Mouse (Mus musculus) kidney, adult 8-10 months (tissue): ENCODE measurements around the gene Atp1a2.

ENCODE experiments used
- DNase-seq, 2 experiments: peaks; one replicate each; pipeline ENCODE4 v3.0.0; 2022

The Atp1a2 gene

DNA sequence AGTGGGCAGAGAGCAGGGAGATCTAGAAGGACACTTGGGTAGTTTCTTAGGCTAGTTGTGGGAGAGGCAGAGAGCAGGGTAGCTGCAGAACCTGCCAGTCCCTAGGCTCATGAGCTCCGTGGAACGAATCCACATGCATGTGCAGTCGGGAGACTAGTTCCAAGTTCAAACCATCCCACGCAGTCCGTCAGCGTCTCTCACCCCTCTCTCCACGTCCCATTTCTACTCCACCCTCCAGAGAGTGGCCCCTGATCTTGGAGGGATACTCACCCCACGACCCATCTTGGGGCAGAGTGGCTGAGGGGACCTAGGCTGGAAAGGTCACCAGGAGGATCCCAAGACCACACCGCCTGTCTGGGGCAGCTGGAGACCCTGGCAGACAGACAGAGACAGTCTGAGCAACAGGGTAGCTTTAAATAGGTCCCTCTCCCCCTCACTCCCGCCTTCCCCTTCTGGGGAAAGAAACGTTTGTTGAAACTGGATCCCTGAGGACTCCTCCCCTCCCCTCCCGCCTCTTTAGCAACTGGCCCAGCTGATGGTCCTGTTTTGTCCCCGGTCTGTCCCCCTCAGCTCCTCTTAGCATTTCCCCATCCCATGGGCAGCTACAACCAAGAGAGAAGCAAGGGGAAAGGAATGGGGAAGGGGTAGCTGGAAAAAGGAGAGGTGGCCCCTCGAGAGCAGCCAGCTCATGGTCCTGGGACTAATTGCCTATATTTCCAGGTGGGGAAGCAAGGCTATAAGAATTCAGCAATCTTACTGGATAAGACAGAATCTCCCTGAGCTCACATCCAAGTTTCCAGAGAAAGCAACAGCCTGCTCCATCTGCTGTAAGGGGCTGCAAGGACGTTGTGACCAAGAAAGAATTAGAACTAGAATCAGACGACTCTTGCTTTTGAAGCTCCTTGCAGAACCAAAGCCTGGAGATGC, at the start of gene Atp1a2:
Gene Atp1a2 (minus strand): TSS at position 454 of the 927 bp plus-strand sequence.
- no peak for DNase-seq

GRCm38 (mm10) chr1:172347382-172347781, 49.5 kb upstream of the Atp1a2 start:
- DNase-seq = no peak

DNA sequence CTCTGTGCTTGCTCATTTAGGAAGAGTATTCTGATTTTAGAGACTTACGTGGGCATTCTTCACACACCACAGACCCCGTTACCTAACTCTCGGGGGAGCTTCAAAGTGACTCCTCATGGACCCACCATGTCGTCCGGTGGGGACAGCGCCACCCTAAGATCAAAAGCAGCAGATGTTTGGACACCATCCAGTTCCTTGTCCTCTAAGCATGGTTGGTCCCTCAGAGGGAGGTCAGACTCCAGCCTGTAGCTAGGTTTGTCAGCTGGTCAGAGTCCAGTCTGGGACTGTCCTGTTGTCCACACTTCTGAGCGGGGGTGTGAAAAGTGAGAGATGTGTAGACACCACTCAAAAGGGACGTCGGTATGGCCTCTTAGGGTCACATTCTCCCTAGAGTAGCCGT, 48.8 kb upstream of the Atp1a2 start:
- DNase-seq = peak in 1 of 2 experiments; percentile 37

DNA sequence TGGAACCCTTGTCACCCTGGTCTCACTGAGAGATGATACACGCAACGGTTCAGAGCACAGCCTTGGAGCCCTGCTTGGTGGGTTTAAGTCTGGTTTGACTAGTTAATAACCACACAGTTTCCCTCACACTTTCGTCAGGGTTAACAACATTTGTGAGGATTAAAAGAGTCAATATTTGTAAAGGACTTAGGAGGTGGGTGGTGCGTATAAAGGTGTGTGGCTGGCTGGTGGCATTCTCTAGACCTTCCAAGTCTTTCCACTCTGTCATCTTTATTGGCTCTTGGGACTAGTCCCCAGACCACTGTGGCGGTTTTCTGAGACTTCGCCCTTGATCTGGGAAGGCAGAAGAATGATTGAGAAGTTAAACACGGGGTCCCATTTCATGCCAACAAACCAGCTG, 47.0 kb upstream of the Atp1a2 start:
- no peak for DNase-seq

DNA sequence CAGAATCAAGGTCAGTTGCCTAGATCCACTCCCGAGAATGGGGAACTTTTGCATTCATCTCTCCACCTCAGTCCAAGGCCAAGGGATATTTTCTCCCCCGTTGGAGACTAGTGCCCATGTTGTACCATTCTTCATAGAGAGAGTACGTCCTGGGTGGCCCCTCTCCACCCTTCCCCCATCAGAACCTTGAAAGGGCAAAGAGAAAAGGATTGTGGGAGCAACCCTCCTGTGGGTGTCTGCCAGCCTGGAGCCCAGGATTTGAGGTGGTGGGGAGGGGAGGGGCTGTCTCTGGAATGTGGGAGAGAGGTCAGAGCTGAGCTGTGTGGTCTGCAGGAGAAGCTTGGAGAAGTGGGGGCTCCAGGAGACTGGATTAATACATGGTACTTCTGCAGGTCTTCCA, 46.0 kb upstream of the Atp1a2 start:
- DNase-seq = no peak

DNA sequence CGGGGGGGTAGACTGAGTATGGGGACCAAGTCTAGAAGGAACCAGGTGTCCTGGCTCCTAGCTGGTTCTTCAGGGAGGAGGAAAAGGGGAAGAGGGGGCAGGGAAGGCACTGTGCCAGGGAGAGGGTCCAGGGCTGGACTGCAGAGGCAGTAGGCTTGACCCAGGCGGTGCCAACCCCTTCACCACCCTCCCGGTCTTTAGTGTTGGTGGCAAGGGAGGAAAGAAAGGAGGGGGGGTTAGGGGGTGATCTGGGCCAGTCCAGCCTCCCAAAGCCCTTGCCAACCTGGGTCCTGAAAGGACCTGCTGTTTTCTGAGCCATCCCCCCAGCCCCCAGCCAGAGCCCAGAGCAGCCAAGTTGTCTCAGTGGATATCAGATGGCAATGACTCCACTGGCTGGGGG, 44.9 kb upstream of the Atp1a2 start:
- no peak for DNase-seq

DNA sequence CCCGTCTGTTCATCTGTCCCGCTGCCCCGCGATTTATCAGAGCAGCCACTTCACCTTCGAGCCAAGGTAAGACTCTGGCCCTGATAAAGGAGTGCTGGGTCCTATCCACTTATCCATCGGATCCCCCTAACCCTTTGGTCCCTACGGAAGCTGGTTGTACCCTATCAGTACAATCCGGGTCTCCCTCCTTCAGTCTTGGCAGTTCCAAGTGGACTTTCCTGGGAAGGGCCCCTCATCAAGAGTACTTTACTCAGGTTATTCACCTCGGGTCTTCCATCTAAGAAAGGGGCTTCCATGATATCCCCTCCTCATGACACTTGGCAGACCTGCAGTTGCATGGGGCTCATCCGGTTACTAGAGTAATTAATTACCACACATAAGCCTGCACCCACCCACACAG, 43.5 kb upstream of the Atp1a2 start:
- no peak for DNase-seq

- DNase-seq = peak; percentile 74
These were observed 43.0 kb upstream of the Atp1a2 start, which contains the start of gene Kcnj10 for GRCm38 (mm10) chr1:172340729-172341321. Gene Kcnj10 (plus strand): TSS chr1:172341210.

DNA sequence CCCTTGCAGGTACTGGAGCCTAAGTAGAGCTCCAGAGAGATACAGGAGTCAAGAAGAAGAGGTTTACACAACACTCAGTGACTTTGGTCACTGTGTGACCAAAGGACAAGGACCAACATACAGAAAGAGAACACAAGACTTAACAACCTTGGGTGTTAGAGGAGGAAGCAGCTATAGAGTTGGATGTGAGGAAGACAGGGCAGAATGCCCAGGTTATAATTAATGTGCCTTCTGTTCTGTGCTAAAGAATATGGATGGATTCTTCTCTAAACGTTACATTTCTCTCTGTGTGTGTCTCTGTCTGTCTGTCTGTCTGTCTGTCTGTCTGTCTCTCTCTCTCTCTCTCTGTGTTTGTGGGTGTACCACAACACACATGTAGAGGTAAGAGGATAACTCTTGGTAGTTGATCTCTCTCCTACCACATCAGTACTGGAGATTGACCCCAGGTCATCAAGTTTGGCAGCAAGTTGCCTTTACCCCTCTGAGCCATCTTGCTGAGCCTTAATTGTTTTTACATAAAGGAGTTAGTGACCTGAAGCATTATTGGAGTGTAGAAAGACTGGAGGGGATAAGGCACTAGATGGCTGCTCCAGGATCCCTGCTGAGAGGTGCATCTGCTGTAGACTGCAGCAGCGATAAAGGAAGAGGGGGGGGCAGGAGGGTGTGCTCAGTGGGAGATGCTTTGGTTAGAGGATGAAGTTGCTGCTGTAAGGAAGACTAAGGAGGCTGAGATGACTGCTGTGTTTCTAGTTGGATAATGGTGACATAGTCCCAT, 39.7 kb upstream of the Atp1a2 start:
- no peak for DNase-seq

DNA sequence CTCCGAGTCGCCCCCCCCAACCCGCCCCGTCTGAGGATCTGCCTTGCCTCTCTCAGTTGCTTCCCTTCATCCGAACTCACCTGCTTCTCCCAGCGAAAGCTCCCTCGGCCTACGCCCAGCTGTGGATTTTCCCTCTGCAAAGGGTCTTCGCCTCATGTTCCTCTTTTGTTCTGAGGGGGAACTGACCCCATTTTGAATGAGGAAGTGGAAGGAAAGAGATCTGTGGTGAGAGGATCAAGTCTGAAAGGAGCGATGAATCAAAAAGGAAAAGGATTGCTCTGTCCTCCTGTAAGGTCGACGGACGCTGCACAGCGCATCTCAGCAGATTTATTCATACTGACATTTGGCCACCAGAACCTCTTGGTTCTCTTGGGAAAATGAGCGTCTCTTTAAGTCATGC, 37.9 kb upstream of the Atp1a2 start:
- DNase-seq = no peak

- no peak for DNase-seq
These were observed 35.6 kb upstream of the Atp1a2 start for GRCm38 (mm10) chr1:172333512-172333911.

- DNase-seq = no peak
These were observed 35.1 kb upstream of the Atp1a2 start for GRCm38 (mm10) chr1:172332925-172333324.

- DNase-seq = no peak
These were observed 33.6 kb upstream of the Atp1a2 start for GRCm38 (mm10) chr1:172331422-172331947.

GRCm38 (mm10) chr1:172329616-172330015, 31.8 kb upstream of the Atp1a2 start:
- DNase-seq = no peak

DNA sequence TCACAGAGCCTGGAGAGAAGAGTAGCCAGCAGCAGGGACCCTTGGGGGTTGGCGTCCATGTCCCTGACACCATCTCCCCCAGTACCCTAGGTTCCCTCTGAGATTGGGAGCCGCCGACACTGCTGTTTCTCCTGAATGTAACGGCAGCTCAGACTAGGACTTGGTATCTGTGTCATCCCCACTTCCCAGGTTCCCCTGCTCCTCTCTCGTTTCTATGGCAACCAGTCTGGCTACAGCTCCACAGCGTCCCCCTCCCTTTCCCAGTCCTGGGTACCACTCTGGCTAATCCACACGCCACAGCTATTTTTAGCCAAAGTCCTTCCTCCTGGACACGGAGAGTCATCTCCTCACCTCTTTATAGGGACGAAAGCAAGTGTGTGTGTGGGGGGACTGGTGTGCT, 31.3 kb upstream of the Atp1a2 start, which contains the start of gene Kcnj9:
Gene Kcnj9 (minus strand): TSS at position 188 of the 400 bp plus-strand sequence.
- no peak for DNase-seq

DNA sequence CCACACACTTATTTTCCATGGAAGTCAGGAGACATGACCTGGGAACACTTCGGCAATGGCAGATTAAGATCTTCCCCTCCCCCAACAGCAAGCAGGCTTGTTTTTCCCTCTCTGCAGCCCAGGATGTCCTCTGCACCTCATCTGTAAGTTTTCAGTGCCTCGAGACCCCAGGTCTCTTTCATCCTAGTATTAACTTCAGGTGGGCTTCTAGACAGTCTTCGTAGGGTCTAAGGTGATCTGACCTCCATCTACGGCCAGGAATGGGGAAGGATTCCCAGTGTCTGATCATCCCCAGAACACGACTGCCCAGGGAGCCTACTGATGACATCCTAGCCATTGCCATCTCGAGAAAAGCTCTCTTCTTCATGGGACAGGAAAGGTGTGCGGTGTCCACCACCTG, 30.6 kb upstream of the Atp1a2 start:
- DNase-seq = no peak

- no peak for DNase-seq
These were observed 30.2 kb upstream of the Atp1a2 start for GRCm38 (mm10) chr1:172328041-172328440.

DNA sequence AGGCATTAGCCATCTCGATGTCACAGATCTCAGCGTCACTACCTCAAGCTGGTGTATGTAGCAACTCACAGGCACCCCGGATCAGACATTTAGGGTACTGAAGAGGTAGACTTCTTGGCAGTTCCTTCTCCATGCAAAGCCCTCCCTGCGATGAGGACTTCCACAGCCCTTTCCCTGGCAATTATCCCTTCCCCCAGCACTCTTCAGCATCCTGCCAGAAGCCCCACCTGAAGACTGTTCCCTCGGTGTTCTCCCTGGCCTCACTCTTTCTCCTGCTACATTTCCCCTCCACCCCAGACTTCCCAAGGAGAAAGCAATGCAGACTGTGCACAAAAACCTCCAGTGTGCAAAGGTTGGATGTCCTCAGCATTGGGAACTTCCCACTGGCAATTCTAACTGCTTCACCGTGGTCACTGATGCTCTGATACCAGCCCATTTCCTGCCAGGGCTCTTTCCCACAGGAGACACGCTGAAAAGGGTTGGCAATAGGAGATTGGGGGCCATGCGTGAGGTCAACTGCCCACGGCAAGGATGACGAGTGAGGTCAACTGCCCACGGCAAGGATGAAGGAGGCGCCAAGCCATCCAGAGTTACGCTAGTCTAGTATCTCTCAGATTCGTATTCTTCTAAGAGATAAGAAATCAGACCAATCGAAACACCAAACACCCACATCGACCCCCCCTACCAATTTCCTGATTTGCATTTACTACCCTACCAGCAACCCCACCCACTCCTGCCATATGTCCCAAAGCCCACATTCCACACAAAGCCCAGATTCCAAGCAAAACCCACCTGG, 29.5 kb upstream of the Atp1a2 start:
- no peak for DNase-seq

DNA sequence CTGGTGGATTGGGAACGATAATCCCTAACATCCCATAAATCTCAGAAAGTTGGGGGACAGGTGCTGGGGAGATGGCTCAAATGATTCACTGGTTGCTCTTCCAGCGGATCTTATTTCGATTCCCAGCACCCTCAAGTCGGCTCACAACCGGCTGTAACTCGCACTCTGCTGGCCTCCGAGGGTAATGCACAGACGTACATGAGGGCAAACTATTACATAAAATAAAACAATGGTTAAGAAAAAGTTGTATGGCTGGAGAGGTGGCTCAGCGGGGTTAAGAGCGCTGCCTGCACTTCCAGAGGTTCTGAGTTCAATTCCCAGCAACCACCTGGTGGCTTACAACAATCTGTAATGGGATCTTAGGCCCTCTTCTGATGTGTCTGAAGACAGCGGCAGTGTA, 28.8 kb upstream of the Atp1a2 start:
- DNase-seq = no peak

DNA sequence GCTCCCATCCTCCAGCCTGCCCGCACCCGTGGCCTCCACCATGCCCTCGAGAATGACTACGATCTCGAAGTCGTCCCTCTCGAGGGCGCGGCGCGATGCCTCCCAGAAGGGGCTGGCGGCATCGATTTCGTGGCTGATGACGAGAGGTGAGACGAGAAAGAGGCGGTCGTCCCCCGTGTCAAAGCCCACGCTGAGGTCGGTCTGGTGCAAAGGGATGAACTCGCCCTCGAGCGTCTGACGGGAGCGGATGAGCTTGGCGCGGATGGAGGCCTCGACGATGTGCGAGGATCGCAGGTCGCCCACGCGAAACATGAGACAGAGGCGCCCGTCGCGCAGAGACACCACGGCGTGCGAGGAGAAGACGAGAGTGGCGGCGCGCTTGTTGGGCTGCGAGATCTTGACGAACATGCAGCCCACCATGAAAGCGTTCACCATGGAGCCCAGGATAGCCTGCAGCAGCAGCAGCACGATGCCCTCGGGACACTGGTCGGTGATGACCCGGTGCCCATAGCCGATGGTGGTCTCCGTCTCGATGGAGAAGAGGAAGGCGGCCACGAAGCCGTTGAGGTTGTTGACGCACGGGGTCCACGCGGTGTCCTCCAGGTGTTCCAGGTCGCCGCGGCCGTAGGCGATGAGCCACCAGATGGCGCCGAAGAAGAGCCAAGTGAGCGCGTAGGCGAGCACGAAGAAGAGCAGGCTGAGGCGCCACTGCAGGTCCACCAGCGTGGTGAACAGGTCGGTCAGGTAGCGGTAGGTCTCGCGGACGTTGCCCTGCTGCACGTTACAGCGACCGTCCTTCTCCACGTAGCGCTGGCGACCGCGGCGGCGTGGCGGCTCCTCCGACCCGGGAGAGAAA, 28.0 kb upstream of the Atp1a2 start:
- DNase-seq = peak; percentile 74 to 84

- peak; percentile 73 to 80 for DNase-seq
These were observed 26.9 kb upstream of the Atp1a2 start for GRCm38 (mm10) chr1:172324725-172325124.
